Mouse (Mus musculus): ENCODE measurements around the gene Sema6d. TPM values are rescaled to one million over a fixed set of nuclear protein-coding genes. Genes with fewer than 3 reads are reported as not detected.

Gene Sema6d
- polyA plus RNA-seq, 1 experiment: 5.6 TPM

DNA sequence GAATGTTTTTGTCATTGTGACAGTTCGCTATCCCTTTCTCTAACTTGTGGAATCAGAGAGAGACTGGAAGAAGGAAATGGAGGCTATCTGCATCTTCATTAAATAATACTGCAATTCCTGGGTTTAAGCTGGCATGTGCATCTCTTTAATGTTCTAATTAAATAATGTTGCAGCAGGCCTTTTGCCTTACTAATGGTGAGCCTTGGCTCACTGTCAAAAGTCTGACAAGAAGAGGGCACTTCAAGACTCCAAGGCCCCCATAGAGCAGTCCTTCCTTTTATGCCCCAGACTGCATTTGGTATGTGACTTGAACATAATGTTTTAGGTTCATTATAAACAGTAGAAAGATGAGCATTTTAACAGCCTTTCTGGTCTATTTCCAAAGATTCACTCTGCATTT lies 147.1 kb downstream of the Sema6d start:
- H3K27me3 ChIP-seq (replicated peaks; ENCODE audit: control insufficient read depth, insufficient read depth, low read length): no peaks in the 10 kb centered on the region
- no peaks in the 10 kb centered on the region for H3K36me3 ChIP-seq (ENCODE audit: control insufficient read depth, insufficient read depth, low read length)
- no peak overlapping the region for H3K27ac ChIP-seq (ENCODE audit: insufficient read depth, low read depth, low read length)
- H3K4me1 ChIP-seq (ENCODE audit: control insufficient read depth, insufficient read depth, low read length): no peaks in the 10 kb centered on the region
- no peak for TF ChIP-seq POLR2A (IDR thresholded peaks at IDR 0.05; ENCODE audit: low read depth, low read length)
- TF ChIP-seq CTCF (conservative IDR thresholded peaks at IDR 0.05; ENCODE audit: insufficient read depth, insufficient read length, low read depth, low read length): no peak
- 94% methylated on average over 1 of the region's 1 CpGs for WGBS
- DNase-seq: no peak
- no peak overlapping the region for H3K4me3 ChIP-seq (ENCODE audit: insufficient read depth, low read depth, low read length)

GRCm38 (mm10) chr2:124243608-124244007 lies 153.8 kb downstream of the Sema6d start:
- Histone ChIP-seq H3K4me1 (ENCODE audit: control insufficient read depth, insufficient read depth, low read length) (no peaks in the 10 kb centered on the region), H3K27me3 (replicated peaks; ENCODE audit: control insufficient read depth, insufficient read depth, low read length) (no peaks in the 10 kb centered on the region), H3K36me3 (ENCODE audit: control insufficient read depth, insufficient read depth, low read length) (no peaks in the 10 kb centered on the region), H3K27ac (ENCODE audit: insufficient read depth, low read depth, low read length) (no peak overlapping the region), H3K4me3 (ENCODE audit: insufficient read depth, low read depth, low read length) (no peak overlapping the region)
- no peak for DNase-seq
- WGBS: 58% methylated on average over 1 of the region's 1 CpGs
- TF ChIP-seq CTCF (conservative IDR thresholded peaks at IDR 0.05; ENCODE audit: insufficient read depth, insufficient read length, low read depth, low read length): no peak
- TF ChIP-seq POLR2A (IDR thresholded peaks at IDR 0.05; ENCODE audit: low read depth, low read length): no peak

DNA sequence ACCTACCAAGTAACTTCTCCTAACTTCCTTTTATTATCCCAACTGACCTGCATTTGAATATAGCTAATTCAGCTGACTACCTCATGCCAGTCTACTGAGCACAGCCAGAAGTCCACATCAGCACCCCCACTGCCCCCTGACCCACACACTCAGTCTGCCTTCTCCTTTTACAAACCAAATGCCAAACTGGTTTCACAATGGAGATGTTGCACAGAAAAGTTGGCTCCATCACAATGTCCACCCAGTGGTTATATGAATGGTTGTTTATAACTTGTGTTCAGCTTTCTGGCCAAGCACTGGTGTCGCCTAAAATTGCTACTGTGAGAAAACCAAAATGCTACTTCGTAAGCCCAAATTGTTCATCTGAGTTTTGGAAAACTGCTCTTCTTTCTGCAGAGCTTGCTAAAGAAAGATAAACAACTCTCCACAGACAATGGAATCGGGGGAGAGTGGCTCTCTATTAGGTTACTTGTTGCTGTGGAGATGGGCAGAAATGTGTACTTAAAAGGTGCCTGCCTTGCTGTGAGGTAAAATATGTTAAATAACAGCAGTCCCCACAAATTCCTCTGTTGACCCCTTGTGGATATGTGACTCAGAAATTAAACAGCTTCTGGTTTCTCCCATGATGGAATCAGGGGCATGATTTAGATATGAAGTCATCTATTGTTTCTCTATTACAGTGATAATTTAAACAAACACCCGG lies 154.9 kb downstream of the Sema6d start:
- H3K36me3 ChIP-seq (ENCODE audit: control insufficient read depth, insufficient read depth, low read length): no peaks in the 10 kb centered on the region
- DNase-seq: peak; percentile 2

GRCm38 (mm10) chr2:124258108-124258507 lies 168.3 kb downstream of the Sema6d start:
- Histone ChIP-seq H3K4me3 (ENCODE audit: insufficient read depth, low read depth, low read length) (no peak overlapping the region), H3K36me3 (ENCODE audit: control insufficient read depth, insufficient read depth, low read length) (no peaks in the 10 kb centered on the region), H3K4me1 (ENCODE audit: control insufficient read depth, insufficient read depth, low read length) (no peaks in the 10 kb centered on the region), H3K27ac (ENCODE audit: insufficient read depth, low read depth, low read length) (no peak overlapping the region), H3K27me3 (replicated peaks; ENCODE audit: control insufficient read depth, insufficient read depth, low read length) (no peaks in the 10 kb centered on the region)
- WGBS: 59% methylated on average over 1 of the region's 1 CpGs
- DNase-seq: no peak
- TF ChIP-seq POLR2A (IDR thresholded peaks at IDR 0.05; ENCODE audit: low read depth, low read length): no peak
- TF ChIP-seq CTCF (conservative IDR thresholded peaks at IDR 0.05; ENCODE audit: insufficient read depth, insufficient read length, low read depth, low read length): no peak

More for the DNA sequence above, 154.9 kb downstream of the Sema6d start:
- H3K4me3 ChIP-seq (ENCODE audit: insufficient read depth, low read depth, low read length): no peak overlapping the region
- WGBS: 69% methylated on average over 4 of the region's 4 CpGs
- H3K27me3 ChIP-seq (replicated peaks; ENCODE audit: control insufficient read depth, insufficient read depth, low read length): no peaks in the 10 kb centered on the region
- TF ChIP-seq POLR2A (IDR thresholded peaks at IDR 0.05; ENCODE audit: low read depth, low read length) (no peak), CTCF (conservative IDR thresholded peaks at IDR 0.05; ENCODE audit: insufficient read depth, insufficient read length, low read depth, low read length) (no peak)
- H3K27ac ChIP-seq (ENCODE audit: insufficient read depth, low read depth, low read length): no peak overlapping the region
- no peaks in the 10 kb centered on the region for H3K4me1 ChIP-seq (ENCODE audit: control insufficient read depth, insufficient read depth, low read length)

- Histone ChIP-seq H3K27ac (ENCODE audit: insufficient read depth, low read depth, low read length) (no peak overlapping the region), H3K36me3 (ENCODE audit: control insufficient read depth, insufficient read depth, low read length) (no peaks in the 10 kb centered on the region), H3K27me3 (replicated peaks; ENCODE audit: control insufficient read depth, insufficient read depth, low read length) (no peaks in the 10 kb centered on the region), H3K4me1 (ENCODE audit: control insufficient read depth, insufficient read depth, low read length) (no peaks in the 10 kb centered on the region), H3K4me3 (ENCODE audit: insufficient read depth, low read depth, low read length) (no peak overlapping the region)
- no peak for TF ChIP-seq CTCF (conservative IDR thresholded peaks at IDR 0.05; ENCODE audit: insufficient read depth, insufficient read length, low read depth, low read length)
- TF ChIP-seq POLR2A (IDR thresholded peaks at IDR 0.05; ENCODE audit: low read depth, low read length): no peak
- DNase-seq: no peak
- whole genome bisulfite sequencing: 83% methylated on average over 3 of the region's 3 CpGs
These were observed 174.5 kb downstream of the Sema6d start for GRCm38 (mm10) chr2:124264309-124264708.

DNA sequence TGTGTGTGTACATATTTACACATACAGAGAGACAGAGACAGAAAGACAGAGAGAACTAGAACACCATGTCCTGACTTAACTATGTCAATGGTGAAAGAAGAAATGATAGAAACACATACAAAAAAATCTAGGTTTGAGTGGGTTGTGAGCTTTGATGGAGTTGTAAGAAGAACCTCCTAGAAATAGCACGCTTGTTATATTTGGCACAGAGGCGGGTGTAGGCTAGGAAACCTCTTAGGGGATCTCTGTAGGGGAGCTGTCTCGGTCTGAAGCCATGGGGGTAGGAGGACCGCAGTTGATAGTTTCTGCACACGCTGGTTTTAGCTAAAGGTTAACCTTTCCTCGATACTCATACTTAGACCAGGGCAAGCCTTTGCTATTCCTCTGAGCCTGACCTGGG lies 181.4 kb downstream of the Sema6d start:
- Histone ChIP-seq H3K27ac (ENCODE audit: insufficient read depth, low read depth, low read length) (no peak overlapping the region), H3K4me3 (ENCODE audit: insufficient read depth, low read depth, low read length) (no peak overlapping the region), H3K27me3 (replicated peaks; ENCODE audit: control insufficient read depth, insufficient read depth, low read length) (no peaks in the 10 kb centered on the region), H3K4me1 (ENCODE audit: control insufficient read depth, insufficient read depth, low read length) (no peaks in the 10 kb centered on the region), H3K36me3 (ENCODE audit: control insufficient read depth, insufficient read depth, low read length) (no peaks in the 10 kb centered on the region)
- no peak for DNase-seq
- 74% methylated on average over 6 of the region's 6 CpGs for WGBS
- TF ChIP-seq POLR2A (IDR thresholded peaks at IDR 0.05; ENCODE audit: low read depth, low read length) (no peak), CTCF (conservative IDR thresholded peaks at IDR 0.05; ENCODE audit: insufficient read depth, insufficient read length, low read depth, low read length) (no peak)

DNA sequence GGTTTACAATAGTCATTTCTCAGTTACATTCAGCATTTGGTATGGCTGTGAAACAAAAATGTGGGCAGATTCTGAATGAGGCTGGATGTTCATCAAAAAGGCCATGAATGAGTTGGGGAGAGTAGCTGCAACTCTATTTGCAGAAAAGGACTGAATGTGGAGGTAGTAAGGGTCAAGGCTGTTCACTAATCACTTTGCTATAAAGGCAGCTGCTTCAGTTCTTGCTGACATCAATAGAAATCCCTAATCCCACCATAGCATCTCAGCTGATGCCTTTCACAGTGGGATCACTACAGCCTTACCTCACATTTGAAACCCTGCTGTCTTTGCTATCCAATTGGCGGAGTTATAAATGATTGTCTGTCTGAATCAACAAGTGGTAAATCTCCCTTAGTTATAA lies 187.7 kb downstream of the Sema6d start:
- no peaks in the 10 kb centered on the region for H3K36me3 ChIP-seq (ENCODE audit: control insufficient read depth, insufficient read depth, low read length)
- DNase-seq: no peak
- WGBS: 89% methylated on average over 1 of the region's 1 CpGs
- no peaks in the 10 kb centered on the region for H3K27me3 ChIP-seq (replicated peaks; ENCODE audit: control insufficient read depth, insufficient read depth, low read length)
- no peak for TF ChIP-seq CTCF (conservative IDR thresholded peaks at IDR 0.05; ENCODE audit: insufficient read depth, insufficient read length, low read depth, low read length)
- no peak for TF ChIP-seq POLR2A (IDR thresholded peaks at IDR 0.05; ENCODE audit: low read depth, low read length)
- no peak overlapping the region for H3K4me3 ChIP-seq (ENCODE audit: insufficient read depth, low read depth, low read length)
- H3K27ac ChIP-seq (ENCODE audit: insufficient read depth, low read depth, low read length): no peak overlapping the region
- H3K4me1 ChIP-seq (ENCODE audit: control insufficient read depth, insufficient read depth, low read length): no peaks in the 10 kb centered on the region
